Mouse (Mus musculus) small intestine, adult 10 weeks (tissue): ENCODE results near the gene Rnf168. TPM values are rescaled to one million over a fixed set of nuclear protein-coding genes. Genes with fewer than 3 reads are reported as not detected.

Experiments
- polyA plus RNA-seq: library from polyadenylated mRNA; stranded (reverse); fragments of 350-450 nt; fragmentation: Illumina TruSeq; extraction: RNeasy Lipid Tissue Mini Kit (QIAGEN cat#74804); gene quantifications from one replicate; pipeline ENCODE4 v1.2.3, GENCODE M21; 2014; ENCODE audit warnings: low replicate concordance

The Rnf168 gene
- 31.9 TPM for polyA plus RNA-seq

GRCm38 (mm10) chr16:32277308-32278256 is at the start of gene Rnf168:
Rnf168 (plus strand) TSS chr16:32277459.

DNA sequence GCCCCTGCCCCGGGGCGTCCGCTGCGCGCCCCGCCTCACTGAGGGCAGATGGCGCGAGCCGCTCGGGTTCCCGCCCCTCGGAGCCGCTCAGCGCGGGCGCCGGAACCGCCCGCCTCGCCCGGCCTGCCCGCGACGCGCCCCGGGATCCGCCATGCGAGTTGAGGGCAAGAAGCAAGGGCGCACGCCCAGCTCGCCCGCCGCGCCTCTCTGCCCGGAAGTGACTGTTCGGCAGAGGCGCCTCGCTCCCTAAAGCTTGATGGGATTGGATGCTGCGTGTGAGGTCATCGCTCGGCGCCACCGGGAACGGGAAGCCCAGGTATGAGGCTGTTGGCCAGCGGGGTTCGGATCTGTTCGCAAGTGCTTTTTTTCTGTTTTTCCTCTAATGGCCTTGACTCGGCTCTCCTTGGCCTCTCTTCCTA is 30.3 kb upstream of the Rnf168 start, which contains the start of the genes Fbxo45 and Wdr53:
Gene Fbxo45 (minus strand): TSS at position 207 of the 419 bp plus-strand sequence.
Gene Wdr53 (plus strand): TSS at position 276 of the 419 bp plus-strand sequence.

GRCm38 (mm10) chr16:32271291-32271690 is 6.0 kb upstream of the Rnf168 start, which contains the start of gene Smco1:
Smco1 (plus strand) TSS chr16:32271468.

GRCm38 (mm10) chr16:32332040-32332555 is 54.8 kb downstream of the Rnf168 start, which contains the start of gene Ubxn7:
Ubxn7 (plus strand) TSS chr16:32332257.

Other genes starting within 250 kb of the Rnf168 start
- gene Pak2, start 198.1 kb upstream of the Rnf168 start, polyA plus RNA-seq: 72.8 TPM
- 72.9 TPM for gene Pigx, start 177.7 kb upstream of the Rnf168 start, polyA plus RNA-seq
- 24.2 TPM for gene Cep19, start 177.7 kb upstream of the Rnf168 start, polyA plus RNA-seq
- gene Nrros, start 111.9 kb upstream of the Rnf168 start, polyA plus RNA-seq: 0.89 TPM
- not detected for gene Bex6, start 97.6 kb upstream of the Rnf168 start, polyA plus RNA-seq
- 21.9 TPM for gene Fbxo45, start 30.3 kb upstream of the Rnf168 start, polyA plus RNA-seq
- gene Wdr53, start 30.2 kb upstream of the Rnf168 start, polyA plus RNA-seq: 2.0 TPM
- gene Smco1, start 6.0 kb upstream of the Rnf168 start, polyA plus RNA-seq: not detected
- 23.9 TPM for gene Ubxn7, start 54.8 kb downstream of the Rnf168 start, polyA plus RNA-seq
- not detected for gene Tm4sf19, start 123.0 kb downstream of the Rnf168 start, polyA plus RNA-seq
- 23.1 TPM for gene Tctex1d2, start 142.2 kb downstream of the Rnf168 start, polyA plus RNA-seq
- 134 TPM for gene Pcyt1a, start 153.5 kb downstream of the Rnf168 start, polyA plus RNA-seq
- 9.4 TPM for gene Slc51a, start 210.4 kb downstream of the Rnf168 start, polyA plus RNA-seq
- not detected for gene Zdhhc19, start 218.8 kb downstream of the Rnf168 start, polyA plus RNA-seq